Mouse (Mus musculus) gastrocnemius, adult 8-10 months (tissue): ENCODE results near the gene Ntrk3. TPM values are rescaled to one million over a fixed set of nuclear protein-coding genes. Genes with fewer than 3 reads are reported as not detected.

Experiments used
- DNase-seq, 2 experiments: peaks; one replicate each; pipeline ENCODE4 v3.0.0; 2022; ENCODE audit warnings: low spot score in 2 of 2
- total RNA-seq, 4 experiments: library from RNA; stranded (reverse); gene quantifications; 2 replicates each; pipeline ENCODE4 v1.2.4; 2022

Ntrk3 gene
- total RNA-seq, 4 experiments from 2014 or later: 0.46 to 1.3 (median 0.93) TPM

- no peak for DNase-seq
Measured at GRCm38 (mm10) chr7:78239012-78239411, 498.8 kb downstream of the Ntrk3 start.

- no peak for DNase-seq
Measured at GRCm38 (mm10) chr7:78221668-78222067, 516.1 kb downstream of the Ntrk3 start.

GRCm38 (mm10) chr7:78220949-78221348 lies 516.9 kb downstream of the Ntrk3 start:
- no peak for DNase-seq

GRCm38 (mm10) chr7:78190931-78191653 lies 546.7 kb downstream of the Ntrk3 start:
- no peak for DNase-seq

- no peak for DNase-seq
Measured at GRCm38 (mm10) chr7:78185578-78185977, 552.2 kb downstream of the Ntrk3 start.

GRCm38 (mm10) chr7:78183396-78183795 lies 554.4 kb downstream of the Ntrk3 start:
- DNase-seq: no peak

- DNase-seq: no peak
Measured at GRCm38 (mm10) chr7:78179996-78180665, 557.7 kb downstream of the Ntrk3 start.

GRCm38 (mm10) chr7:78172267-78172955 lies 565.4 kb downstream of the Ntrk3 start:
- DNase-seq: no peak

GRCm38 (mm10) chr7:78165466-78165865 lies 572.3 kb downstream of the Ntrk3 start:
- no peak for DNase-seq

- DNase-seq: no peak
Measured at GRCm38 (mm10) chr7:78157946-78158345, 579.9 kb downstream of the Ntrk3 start.

- DNase-seq: no peak
Measured at GRCm38 (mm10) chr7:78145251-78145650, 592.6 kb downstream of the Ntrk3 start.

GRCm38 (mm10) chr7:78144849-78145248 lies 593.0 kb downstream of the Ntrk3 start:
- DNase-seq: no peak

- DNase-seq: no peak
Measured at GRCm38 (mm10) chr7:78129966-78130365, 607.8 kb downstream of the Ntrk3 start.

Other genes with a start within 250 kb of the Ntrk3 start
- gene Mrps11, start 45.1 kb upstream of the Ntrk3 start, total RNA-seq: 10 to 100 TPM; 26.4 to 34.9 (median 30.2) TPM
- gene Mrpl46, start 45.5 kb upstream of the Ntrk3 start, total RNA-seq: 10 to 100 TPM; 25.3 to 29.7 (median 26.6) TPM
- gene Det1, start 109.3 kb upstream of the Ntrk3 start, total RNA-seq: 10 to 100 TPM; 22.8 to 29.3 (median 23.3) TPM
- 10 to 100 TPM; 52.4 to 60.0 (median 54.1) TPM for gene Aen, start 157.8 kb upstream of the Ntrk3 start, total RNA-seq
- gene Isg20, start 175.4 kb upstream of the Ntrk3 start, total RNA-seq: under 1 TPM; 0.56 to 0.83 (median 0.72) TPM